Mouse (Mus musculus): ENCODE measurements around the gene Rbfox1.

- no peak for TF ChIP-seq CTCF (IDR thresholded peaks at IDR 0.05; ENCODE audit: control insufficient read depth, insufficient read depth, insufficient read length)
- no peak for TF ChIP-seq USF1 (IDR thresholded peaks at IDR 0.05; ENCODE audit: low read depth)
- TF ChIP-seq MYOD1 (IDR thresholded peaks at IDR 0.05; ENCODE audit: control insufficient read depth, insufficient read length, low read depth), result no peak
- TF ChIP-seq MAX (IDR thresholded peaks at IDR 0.05), result no peak
These were observed 379.4 kb downstream of the Rbfox1 start for GRCm38 (mm10) chr16:6264557-6264956.

All from C2C12 (cell line).